Mouse (Mus musculus) liver, embryonic 14.5 days (tissue): ENCODE measurements around the gene Luzp2.

Experiments
- CTCF ChIP-seq: IDR thresholded peaks from 2 replicates; pipeline ENCODE4 v1.5.1; 2016; ENCODE audit warnings: antibody characterized with exemption, low read depth, control low read depth
- EP300 ChIP-seq: IDR thresholded peaks from 2 replicates; pipeline ENCODE4 v1.6.1; 2016; ENCODE audit warnings: antibody characterized with exemption, low read depth

- no peak for TF ChIP-seq CTCF
- no peak for TF ChIP-seq EP300
Observed at GRCm38 (mm10) chr7:54909958-54910357, 74.7 kb downstream of the Luzp2 start.
